8 mouse cellular contexts compared by ENCODE assay signal in genomic region chr6:83004872-83005271, GRCm38 (mm10). TPM values are rescaled to one million over a fixed set of nuclear protein-coding genes. Genes with fewer than 3 reads are reported as not detected.
DNase-seq lines count a peak whose midpoint lies in the region; ATAC-seq and TF ChIP-seq lines count a peak whose summit lies in the region.

No protein-coding gene starts in this region.

- H3K4me1 ChIP-seq in embryonic facial prominence, embryonic 13.5 days, result 0 out of 2 replicates have a peak, but pooled peaks cover 13% of the 10 kb centered on the region
- H3K4me1 ChIP-seq in small intestine, adult 2 months (ENCODE audit: control insufficient read depth, insufficient read depth, insufficient read length, low read length), result no peaks in the 10 kb centered on the region
- peaks cover 6% of the 10 kb centered on the region for H3K4me1 ChIP-seq in midbrain, embryonic 10.5 days

- no peak overlapping the region for H3K4me2 ChIP-seq in embryonic facial prominence, embryonic 13.5 days

- DNase-seq in right cerebral cortex, postnatal 25 days, result peak; percentile 19
- no peak for DNase-seq in right cerebral cortex, postnatal 14 days
- DNase-seq in liver, result peak; percentile 50
- no peak for DNase-seq in thymus, postnatal 10 days (ENCODE audit: low spot score in 2 of 2)
- no peak for DNase-seq in midbrain, embryonic 10.5 days (ENCODE audit: low spot score)

- no peak for ATAC-seq in embryonic facial prominence, embryonic 13.5 days (ENCODE audit: insufficient number of reproducible peaks, insufficient read depth, low FRiP score, low TSS enrichment, low read depth)
- no peak for ATAC-seq in frontal cortex, adult (ENCODE audit: low TSS enrichment)

- no peak overlapping the region for H3K4me3 ChIP-seq in embryonic facial prominence, embryonic 13.5 days
- H3K4me3 ChIP-seq in small intestine, adult 2 months (ENCODE audit: low read depth, low read length), result no peak overlapping the region
- H3K4me3 ChIP-seq in midbrain, embryonic 10.5 days, result no peak overlapping the region

- TF ChIP-seq CTCF in small intestine, adult 2 months (IDR thresholded peaks at IDR 0.05; ENCODE audit: extremely low read depth, insufficient read length, insufficient replicate concordance, low read depth, low read length), result no peak

- 51% methylated on average over 7 of the region's 7 CpGs for WGBS in embryonic facial prominence, embryonic 13.5 days
- WGBS in small intestine, adult 2 months, result 67% methylated on average over 7 of the region's 7 CpGs
- 70% methylated on average over 7 of the region's 7 CpGs for WGBS in midbrain, embryonic 10.5 days

- H3K36me3 ChIP-seq in embryonic facial prominence, embryonic 13.5 days, result no peaks in the 10 kb centered on the region
- no peaks in the 10 kb centered on the region for H3K36me3 ChIP-seq in small intestine, adult 2 months (ENCODE audit: control insufficient read depth, insufficient read depth, low read length)
- H3K36me3 ChIP-seq in midbrain, embryonic 10.5 days, result no peaks in the 10 kb centered on the region

- no peak overlapping the region for H3K9ac ChIP-seq in embryonic facial prominence, embryonic 13.5 days

- H3K27me3 ChIP-seq in embryonic facial prominence, embryonic 13.5 days, result no peaks in the 10 kb centered on the region
- H3K27me3 ChIP-seq in small intestine, adult 2 months (ENCODE audit: control insufficient read depth, insufficient read depth, low read length), result no peaks in the 10 kb centered on the region
- peaks cover 5% of the 10 kb centered on the region; the same call in 1 of the 2 replicates for H3K27me3 ChIP-seq in midbrain, embryonic 10.5 days (ENCODE audit: low read depth, poor library complexity, severe bottlenecking)

- H3K27ac ChIP-seq in embryonic facial prominence, embryonic 13.5 days, result peak overlapping the region; percentile 48
- peak overlapping the region; percentile 37 for H3K27ac ChIP-seq in small intestine, adult 2 months (ENCODE audit: insufficient read depth, low read depth, low read length)
- H3K27ac ChIP-seq in midbrain, embryonic 10.5 days (replicated peaks), result no peak overlapping the region

- TF ChIP-seq POLR2A in small intestine, adult 2 months (IDR thresholded peaks at IDR 0.05; ENCODE audit: low read depth, low read length), result no peak

- no peaks in the 10 kb centered on the region for H3K9me3 ChIP-seq in embryonic facial prominence, embryonic 13.5 days
- no peaks in the 10 kb centered on the region for H3K9me3 ChIP-seq in midbrain, embryonic 10.5 days (replicated peaks)

RNA-seq across cellular contexts. Expression of gene Dok1, which starts 28.4 kb away (rescaled TPM):
- polyA plus RNA-seq in embryonic facial prominence, embryonic 13.5 days (2015; fragmentation: Nextera tagmentation; extraction: Ambion mirVana), result 11.5 and 12.8 TPM in 2 replicates
- 2.2 and 6.1 TPM in 2 replicates for polyA plus RNA-seq in small intestine, adult 2 months (2012; rRNA removed)
- 8.8 and 9.9 TPM in 2 replicates for polyA plus RNA-seq in midbrain, embryonic 10.5 days (2016; fragmentation: Nextera tagmentation; extraction: Ambion mirVana)

RNA-seq across cellular contexts. Expression of gene Loxl3, which starts 29.1 kb away (rescaled TPM):
- 20.9 and 24.1 TPM in 2 replicates for polyA plus RNA-seq in embryonic facial prominence, embryonic 13.5 days (2015; fragmentation: Nextera tagmentation; extraction: Ambion mirVana)
- 1.4 and 2.5 TPM in 2 replicates for polyA plus RNA-seq in small intestine, adult 2 months (2012; rRNA removed)
- 7.9 and 9.3 TPM in 2 replicates for polyA plus RNA-seq in midbrain, embryonic 10.5 days (2016; fragmentation: Nextera tagmentation; extraction: Ambion mirVana)

RNA-seq across cellular contexts. Expression of gene Aup1, which starts 49.4 kb away (rescaled TPM):
- 177 and 206 TPM in 2 replicates for polyA plus RNA-seq in embryonic facial prominence, embryonic 13.5 days (2015; fragmentation: Nextera tagmentation; extraction: Ambion mirVana)
- polyA plus RNA-seq in small intestine, adult 2 months (2012; rRNA removed), result 392 and 694 TPM in 2 replicates
- polyA plus RNA-seq in midbrain, embryonic 10.5 days (2016; fragmentation: Nextera tagmentation; extraction: Ambion mirVana), result 162 and 175 TPM in 2 replicates

RNA-seq across cellular contexts. Expression of gene Htra2, which starts 50.2 kb away (rescaled TPM):
- polyA plus RNA-seq in embryonic facial prominence, embryonic 13.5 days (2015; fragmentation: Nextera tagmentation; extraction: Ambion mirVana), result 72.6 and 75.4 TPM in 2 replicates
- 15.0 and 24.3 TPM in 2 replicates for polyA plus RNA-seq in small intestine, adult 2 months (2012; rRNA removed)
- 79.7 and 82.7 TPM in 2 replicates for polyA plus RNA-seq in midbrain, embryonic 10.5 days (2016; fragmentation: Nextera tagmentation; extraction: Ambion mirVana)

RNA-seq across cellular contexts. Expression of gene Dqx1, which starts 52.8 kb away (rescaled TPM):
- polyA plus RNA-seq in embryonic facial prominence, embryonic 13.5 days (2015; fragmentation: Nextera tagmentation; extraction: Ambion mirVana), result 1.3 TPM in 2 replicates
- 22.1 and 48.6 TPM in 2 replicates for polyA plus RNA-seq in small intestine, adult 2 months (2012; rRNA removed)
- polyA plus RNA-seq in midbrain, embryonic 10.5 days (2016; fragmentation: Nextera tagmentation; extraction: Ambion mirVana), result 1.8 and 2.0 TPM in 2 replicates

Comparison
In these comparisons a context has a peak if more than half of its experiments do, and no peak if none do; other contexts are left out.
1. DNase-seq: peak in right cerebral cortex, postnatal 25 days (single experiment) and liver (single experiment); none in right cerebral cortex, postnatal 14 days (single experiment), thymus, postnatal 10 days (0 of 2) and midbrain, embryonic 10.5 days (single experiment).